Mouse (Mus musculus) c-Kit-positive CD71-positive TER-119-positive erythroid progenitor cells, embryonic 14.5 days (primary cell): Measurements from ENCODE around the gene Polr3b.

Experiments used
- DNase-seq: peaks from one replicate; pipeline ENCODE4 v3.0.0-alpha.2; 2013; ENCODE audit warnings: low spot score

The Polr3b gene

DNA sequence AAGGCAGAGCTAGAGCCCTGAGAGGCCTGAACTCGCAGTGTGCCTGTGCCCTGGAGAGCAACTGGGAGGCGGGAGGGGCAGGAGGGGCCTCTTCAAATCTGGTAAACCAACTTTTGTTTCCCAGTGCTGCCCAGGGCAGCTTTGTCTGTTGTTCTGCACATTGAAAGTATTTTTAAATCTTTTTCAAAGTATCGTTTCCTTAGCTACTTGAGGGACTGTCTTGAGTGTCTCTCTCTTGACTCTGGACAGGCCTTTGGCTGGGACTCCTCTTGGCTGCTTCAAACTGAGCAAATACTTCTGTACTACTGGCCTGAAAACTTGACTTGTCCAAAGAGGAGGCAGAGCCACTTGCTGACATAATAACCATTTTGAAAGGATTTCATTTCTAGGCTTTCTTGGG is 11.3 kb upstream of the Polr3b start:
- DNase-seq: no peak

DNA sequence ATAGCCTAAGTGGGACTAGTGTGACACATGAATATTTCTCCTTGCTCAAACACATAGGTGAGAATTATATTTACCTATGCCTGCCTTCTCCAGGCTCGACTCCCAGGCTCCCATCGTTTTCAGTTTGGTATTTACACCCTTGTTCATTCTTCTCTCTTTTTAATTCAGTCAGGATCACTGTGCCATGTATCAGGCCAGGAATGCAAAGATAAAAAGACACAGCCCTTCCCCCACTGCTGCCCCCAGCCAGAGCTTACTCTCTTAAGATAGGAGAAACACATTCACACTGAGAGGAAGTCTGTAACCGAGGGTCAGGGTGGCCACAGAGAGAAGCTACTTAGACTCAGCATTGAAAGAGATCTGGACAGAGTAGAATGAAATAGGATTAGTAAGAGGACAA is 10.4 kb upstream of the Polr3b start:
- DNase-seq: no peak

GRCm38 (mm10) chr10:84612281-84612680 is 9.8 kb upstream of the Polr3b start:
- no peak for DNase-seq

DNA sequence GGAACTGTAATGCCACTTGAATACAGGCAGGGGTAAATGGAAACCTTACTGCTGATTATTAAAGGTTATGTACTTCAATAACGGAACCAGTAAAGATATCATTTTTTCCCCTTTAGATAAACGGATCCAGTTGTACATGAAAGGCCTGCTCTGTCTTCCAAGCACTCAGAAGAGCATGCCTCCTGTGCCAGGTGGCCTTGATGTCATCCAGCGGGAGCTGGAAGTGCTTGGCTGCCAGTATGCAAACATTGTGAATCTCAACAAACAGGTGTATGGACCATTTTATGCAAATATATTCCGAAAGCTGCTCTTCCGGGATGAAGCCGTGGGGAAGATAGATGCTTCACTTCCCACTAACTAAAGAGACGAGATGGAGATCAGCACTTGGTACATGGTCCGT is 8.7 kb upstream of the Polr3b start:
- DNase-seq: no peak

GRCm38 (mm10) chr10:84615076-84615475 is 7.0 kb upstream of the Polr3b start:
- no peak for DNase-seq

- no peak for DNase-seq
Measured at GRCm38 (mm10) chr10:84631182-84631581, 9.1 kb downstream of the Polr3b start.

DNA sequence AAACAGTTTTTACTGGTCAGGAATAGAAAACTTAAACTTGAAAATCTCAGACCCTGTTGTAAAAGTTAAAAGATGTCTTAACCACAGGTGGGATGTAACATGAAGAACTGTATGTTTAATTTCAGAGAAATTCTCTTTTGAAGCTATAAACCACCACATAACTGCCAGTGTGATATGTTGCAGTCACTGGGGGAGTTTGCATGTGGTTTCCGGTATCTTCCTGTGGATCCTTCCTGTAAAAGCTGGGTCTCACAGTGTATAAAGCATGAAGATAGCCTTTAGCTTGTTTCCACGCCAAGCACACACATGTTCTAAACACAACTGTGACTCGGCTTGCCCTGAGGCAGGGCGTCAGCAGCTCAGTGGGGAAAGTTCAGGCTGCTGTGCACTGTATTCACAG is 9.9 kb downstream of the Polr3b start:
- DNase-seq: no peak

DNA sequence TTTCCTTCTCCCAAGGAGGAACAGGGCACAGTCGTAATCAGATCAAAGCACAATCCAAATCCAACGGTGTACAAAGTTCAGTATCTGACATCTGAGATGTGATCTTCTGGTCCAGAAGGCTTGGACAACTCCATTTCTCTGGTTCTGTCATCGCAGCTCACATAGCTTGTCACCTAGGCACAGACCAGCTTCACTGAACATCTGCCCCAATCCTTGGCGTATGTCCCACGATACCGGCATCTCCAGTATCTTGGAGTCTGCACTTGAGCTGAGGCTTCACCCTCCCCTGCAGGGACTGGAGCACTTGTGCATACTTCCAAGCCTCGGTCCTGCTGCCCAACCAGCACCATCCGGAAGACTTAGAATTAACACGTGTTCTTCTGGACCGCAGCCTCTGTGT is 14.6 kb downstream of the Polr3b start:
- no peak for DNase-seq

- no peak for DNase-seq
Measured at GRCm38 (mm10) chr10:84638382-84638781, 16.3 kb downstream of the Polr3b start.

- DNase-seq: peak; percentile 50
Measured at GRCm38 (mm10) chr10:84639525-84640287, 17.6 kb downstream of the Polr3b start.

DNA sequence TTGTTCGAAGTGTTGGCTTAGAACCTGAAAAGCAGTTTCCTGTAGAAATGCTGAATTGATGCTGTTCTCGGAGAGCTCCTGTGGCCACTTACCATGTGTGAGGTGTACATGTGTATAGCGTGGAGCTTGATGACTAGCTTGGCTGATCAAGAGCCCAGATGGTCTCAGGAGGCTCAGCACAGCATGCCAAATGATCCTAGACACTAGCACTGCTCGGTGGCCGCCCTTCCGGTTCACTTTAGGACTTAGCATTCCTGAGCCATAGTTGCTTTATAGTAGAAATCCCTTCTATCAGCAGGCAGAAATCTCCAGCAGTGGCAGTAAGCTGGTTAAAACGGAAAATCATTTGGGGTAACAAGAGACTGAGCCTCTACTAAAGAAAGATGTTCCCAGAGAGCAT is 18.8 kb downstream of the Polr3b start:
- no peak for DNase-seq

- DNase-seq: no peak
Measured at GRCm38 (mm10) chr10:84641576-84641975, 19.5 kb downstream of the Polr3b start.

GRCm38 (mm10) chr10:84645940-84646339 is 23.8 kb downstream of the Polr3b start:
- no peak for DNase-seq

GRCm38 (mm10) chr10:84646506-84647102 is 24.5 kb downstream of the Polr3b start:
- no peak for DNase-seq

- DNase-seq: no peak
Measured at GRCm38 (mm10) chr10:84647264-84647663, 25.2 kb downstream of the Polr3b start.

- DNase-seq: no peak
Measured at GRCm38 (mm10) chr10:84648911-84649310, 26.8 kb downstream of the Polr3b start.

DNA sequence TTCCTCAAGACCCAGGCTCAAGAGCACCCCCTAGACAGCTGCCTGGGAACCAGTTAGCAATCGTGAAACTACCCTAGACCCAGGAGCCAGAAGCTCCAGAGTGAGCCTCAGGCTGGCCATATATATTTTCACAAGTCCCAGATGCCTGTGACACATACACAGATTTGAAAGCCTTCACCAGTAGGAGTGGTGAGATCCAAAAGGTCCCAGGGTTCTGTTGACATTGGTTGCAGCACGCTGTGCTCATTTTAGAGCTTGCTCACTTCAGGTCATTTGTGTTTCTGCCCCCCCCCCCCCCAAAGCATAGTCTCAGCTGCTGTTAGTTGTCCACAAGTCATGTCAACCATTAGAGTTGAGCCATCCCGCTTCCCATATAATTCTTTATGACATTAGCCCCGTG is 31.9 kb downstream of the Polr3b start:
- DNase-seq: no peak

GRCm38 (mm10) chr10:84654731-84655130 is 32.6 kb downstream of the Polr3b start:
- no peak for DNase-seq

DNA sequence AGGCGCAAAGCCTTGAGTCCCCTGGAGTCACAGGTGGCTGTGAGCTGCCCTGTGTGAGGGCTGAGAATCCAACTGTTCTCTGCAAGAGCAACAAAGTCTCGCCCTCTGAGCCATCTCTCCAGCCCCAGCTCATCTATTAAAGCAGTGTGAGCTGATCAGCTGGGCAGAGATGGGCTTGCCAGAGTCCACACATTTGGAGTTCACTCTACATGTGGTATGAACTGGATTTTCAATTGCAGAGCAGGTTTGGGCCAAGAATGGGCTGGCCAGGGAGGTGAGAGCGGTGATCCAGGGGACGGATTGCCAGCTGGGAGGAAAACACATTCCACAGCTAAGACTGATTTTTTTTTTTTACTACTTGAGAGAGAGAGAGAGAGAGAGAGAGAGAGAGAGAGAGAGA is 34.5 kb downstream of the Polr3b start:
- no peak for DNase-seq

- DNase-seq: no peak
Measured at GRCm38 (mm10) chr10:84657437-84658087, 35.5 kb downstream of the Polr3b start.

DNA sequence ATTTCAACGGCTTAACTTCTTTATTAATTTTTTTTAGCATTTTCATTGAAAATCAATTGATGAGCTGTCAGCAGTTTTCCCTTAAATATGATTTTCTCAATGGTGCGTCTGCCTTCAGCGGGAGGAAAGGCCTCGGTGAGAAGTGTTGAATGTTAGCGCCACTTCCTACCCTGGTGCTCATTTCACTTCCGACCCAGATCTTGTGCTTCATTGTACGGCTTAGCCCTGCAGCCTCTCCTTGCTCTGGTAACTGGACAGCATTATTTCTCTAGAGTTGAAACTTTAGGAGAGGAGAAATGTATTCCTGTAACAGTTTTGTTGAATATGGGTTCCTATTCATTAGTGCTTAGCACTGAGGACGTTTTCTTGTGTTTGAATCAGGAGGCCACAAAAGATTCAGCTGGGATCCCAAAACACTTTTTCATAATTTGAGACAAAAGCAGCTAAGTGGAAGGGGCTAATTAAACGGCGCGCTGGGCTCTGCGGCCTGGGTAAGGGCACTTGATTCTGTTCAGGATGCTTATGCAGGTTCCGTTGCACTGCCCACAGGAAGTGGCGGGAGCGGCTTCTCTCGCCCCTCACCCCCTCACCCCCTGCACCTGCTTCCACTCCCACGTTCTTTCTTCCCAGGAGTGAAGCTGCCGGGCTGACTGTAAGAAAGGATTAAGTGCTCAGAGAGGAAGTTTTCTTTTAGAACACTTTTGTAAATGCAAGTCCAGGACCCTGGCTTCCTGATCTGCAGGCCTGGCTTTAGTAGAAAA is 36.2 kb downstream of the Polr3b start:
- no peak for DNase-seq

- no peak for DNase-seq
Measured at GRCm38 (mm10) chr10:84659281-84659680, 37.2 kb downstream of the Polr3b start.

DNA sequence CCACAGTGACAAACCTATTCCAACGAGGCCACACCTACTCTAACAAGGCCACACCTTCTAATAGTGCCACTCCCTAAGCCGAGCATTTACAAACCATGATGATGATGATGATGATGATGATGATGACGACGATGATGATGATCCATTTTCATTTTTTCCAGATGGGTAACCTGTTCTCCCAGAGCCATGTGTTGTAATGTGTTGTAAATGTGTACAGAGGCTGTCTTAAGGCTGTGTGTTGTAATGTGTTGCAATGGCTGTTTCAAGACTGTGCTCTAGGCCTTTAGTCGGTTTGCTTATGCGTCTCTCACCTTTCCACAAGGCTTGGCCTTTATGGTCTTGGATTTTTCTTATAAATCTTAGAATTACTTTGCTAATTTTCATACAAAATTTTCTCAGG is 40.0 kb downstream of the Polr3b start:
- no peak for DNase-seq
